Mouse (Mus musculus) brain, embryonic 14.5 days (tissue): ENCODE measurements around the gene Hist1h2ab. TPM values are rescaled to one million over a fixed set of nuclear protein-coding genes. Genes with fewer than 3 reads are reported as not detected.
"Not testable (repeated sequence)": the region's sequence is repeated elsewhere in the genome, so short reads cannot be mapped to it uniquely, and the experiment has no call there.

Experiments used
- DNase-seq: peaks from one replicate; pipeline ENCODE4 v3.0.0-alpha.2; 2011; ENCODE audit warnings: low read depth
- CTCF ChIP-seq: fragments of 200-500 bp; IDR thresholded peaks from 2 replicates; pipeline ENCODE4 v1.5.1; 2012; ENCODE audit warnings: inconsistent platforms, mild to moderate bottlenecking, moderate library complexity, borderline replicate concordance; ENCODE audit not compliant: insufficient read depth, insufficient read length; ENCODE audit errors: extremely low read depth
- POLR2A ChIP-seq: fragments of 200-500 bp; IDR thresholded peaks from 2 replicates; pipeline ENCODE4 v1.6.1; 2012; ENCODE audit warnings: mild to moderate bottlenecking, inconsistent platforms, borderline replicate concordance; ENCODE audit not compliant: poor library complexity, insufficient read depth, insufficient read length, severe bottlenecking; ENCODE audit errors: extremely low read depth
- polyA plus RNA-seq: library from polyadenylated mRNA; depleted of rRNA; stranded (reverse); fragments of >200 nt; gene quantifications from 2 replicates; pipeline ENCODE4 v1.2.3, GENCODE M21; 2012; rRNA removed

Hist1h2ab gene
- polyA plus RNA-seq: 34.0 and 49.9 TPM in 2 replicates

GRCm38 (mm10) chr13:23750839-23751477 is at the start of gene Hist1h2ab:
TSS of gene Hist1h2ab (plus strand) at chr13:23751126.
- TF ChIP-seq POLR2A: peak; percentile 11; the same call in 1 of the 2 replicates
- peak; percentile 93 for DNase-seq

GRCm38 (mm10) chr13:23702220-23702619 is 48.7 kb upstream of the Hist1h2ab start:
- TF ChIP-seq POLR2A (no peak), CTCF (no peak)
- no peak for DNase-seq

GRCm38 (mm10) chr13:23702801-23703200 is 48.1 kb upstream of the Hist1h2ab start:
- DNase-seq: not testable (repeated sequence)

- TF ChIP-seq CTCF (no peak), POLR2A (no peak)
- no peak for DNase-seq
Measured at GRCm38 (mm10) chr13:23705751-23706356, 45.1 kb upstream of the Hist1h2ab start.

- DNase-seq: no peak
- TF ChIP-seq POLR2A (no peak), CTCF (no peak)
Measured at GRCm38 (mm10) chr13:23706771-23707170, 44.2 kb upstream of the Hist1h2ab start.

- DNase-seq: no peak
- no peak for TF ChIP-seq POLR2A
- TF ChIP-seq CTCF: no peak
Measured at GRCm38 (mm10) chr13:23708041-23708440, 42.9 kb upstream of the Hist1h2ab start.

GRCm38 (mm10) chr13:23708654-23709053 is 42.3 kb upstream of the Hist1h2ab start:
- TF ChIP-seq POLR2A (no peak), CTCF (no peak)
- no peak for DNase-seq

- no peak for TF ChIP-seq CTCF
- TF ChIP-seq POLR2A: no peak
- peak; percentile 35 for DNase-seq
Measured at GRCm38 (mm10) chr13:23709714-23710373, 41.1 kb upstream of the Hist1h2ab start.

GRCm38 (mm10) chr13:23710374-23711089 is 40.4 kb upstream of the Hist1h2ab start, which contains the start of gene Hfe:
TSS of gene Hfe (minus strand) at chr13:23710854.
- DNase-seq: peak; percentile 51

GRCm38 (mm10) chr13:23716261-23717042 is 34.5 kb upstream of the Hist1h2ab start:
- TF ChIP-seq POLR2A: no peak
- no peak for TF ChIP-seq CTCF
- no peak for DNase-seq

More at GRCm38 (mm10) chr13:23710374-23711089, 40.4 kb upstream of the Hist1h2ab start, which contains the start of gene Hfe:
- TF ChIP-seq POLR2A (no peak), CTCF (no peak)

- DNase-seq: no peak
- TF ChIP-seq CTCF (no peak), POLR2A (no peak)
Measured at GRCm38 (mm10) chr13:23717176-23717575, 33.8 kb upstream of the Hist1h2ab start.

GRCm38 (mm10) chr13:23717593-23718245 is 33.2 kb upstream of the Hist1h2ab start:
- not testable (repeated sequence) for DNase-seq
